Mouse (Mus musculus) heart, postnatal 14 days (tissue): Measurements from ENCODE around the gene Dync1i1. TPM values are rescaled to one million over a fixed set of nuclear protein-coding genes. Genes with fewer than 3 reads are reported as not detected.
"Not testable (repeated sequence)": the region's sequence is repeated elsewhere in the genome, so short reads cannot be mapped to it uniquely, and the experiment has no call there.

Experiments used
- DNase-seq, 2 experiments: peaks; one replicate each; pipeline ENCODE4 v3.0.0; 2021 to 2022
- intact Hi-C: fragments of 180-260 bp; cut with DNase I; formaldehyde crosslinking; loops from one replicate; pipeline ENCODE4 v1.15.1; 2025
- long read RNA-seq, 2 experiments: library from polyadenylated mRNA; stranded (forward); transcript quantifications; one replicate each; pipeline ENCODE4 v2.0.0; 2021
- total RNA-seq, 2 experiments: library from RNA; stranded (reverse); gene quantifications; 2 replicates each; pipeline ENCODE4 v1.2.3; 2021

Gene Dync1i1
- total RNA-seq: under 1 TPM; 0.56 to 0.62 TPM
- long read RNA-seq, experiment 1, partial matches to known transcripts: 1 of 1 reads
- long read RNA-seq, experiment 1, other reads (novel, unspliced or antisense): 0 of 1 reads
- long read RNA-seq, experiment 2, partial matches to known transcripts: 0 of 2 reads
- long read RNA-seq, experiment 2, other reads (novel, unspliced or antisense): 1 of 2 reads

DNA sequence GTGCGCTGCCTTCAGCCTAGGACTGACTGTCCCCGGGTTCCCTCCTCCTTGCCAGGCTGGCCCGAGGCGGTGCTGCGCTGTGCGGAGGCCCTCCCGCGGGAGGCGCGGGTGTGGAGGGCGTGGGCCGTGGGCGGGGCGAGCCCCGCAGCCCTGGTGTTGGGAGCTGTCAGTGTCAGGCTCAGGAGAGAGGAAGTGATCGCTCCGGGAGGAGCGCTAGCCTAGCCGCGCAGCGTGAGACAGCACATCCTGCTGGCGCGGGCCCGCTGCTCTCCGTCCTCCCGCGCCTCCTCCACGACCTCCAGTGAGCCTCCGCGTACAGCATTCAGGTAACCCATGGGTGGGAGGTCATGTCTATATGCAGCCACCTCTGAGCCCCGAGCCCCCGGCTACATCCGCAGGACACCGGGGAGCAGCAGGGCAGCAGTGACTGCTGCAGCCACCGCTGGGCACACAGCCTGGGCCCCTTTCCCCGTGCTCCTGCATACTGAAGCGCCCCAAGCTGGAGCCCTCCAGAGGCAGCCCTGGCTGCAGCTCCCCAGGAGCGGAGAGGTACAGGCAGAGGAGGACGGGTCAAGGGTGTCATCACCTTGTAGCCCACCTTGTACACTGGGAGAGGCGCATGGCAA is at the start of gene Dync1i1:
Gene Dync1i1 (plus strand): TSS at position 29 of the 626 bp plus-strand sequence.
- DNase-seq: peak; percentile 29 to 38
- intact Hi-C loops: no loop called here

DNA sequence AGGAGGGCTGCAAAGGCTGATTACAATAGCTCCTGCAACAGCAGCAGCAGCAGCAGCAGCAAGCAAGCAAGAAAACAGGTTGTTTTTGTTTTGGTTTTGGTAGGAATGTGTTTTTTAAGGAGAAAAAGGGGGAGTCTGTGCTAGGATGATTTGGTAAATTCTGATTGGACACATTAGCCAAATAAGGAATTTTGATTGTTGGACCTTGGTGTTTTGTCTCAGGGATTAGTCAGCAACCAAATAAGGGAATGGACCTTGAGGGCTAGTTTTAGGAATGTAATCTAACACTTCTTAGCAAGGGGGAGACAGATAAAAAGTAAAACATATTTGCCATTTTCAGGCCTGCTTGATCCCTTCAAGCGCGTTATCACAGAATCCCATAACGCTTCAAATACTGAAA is 45.7 kb upstream of the Dync1i1 start:
- no peak for DNase-seq
- intact Hi-C loops: no loop called here

DNA sequence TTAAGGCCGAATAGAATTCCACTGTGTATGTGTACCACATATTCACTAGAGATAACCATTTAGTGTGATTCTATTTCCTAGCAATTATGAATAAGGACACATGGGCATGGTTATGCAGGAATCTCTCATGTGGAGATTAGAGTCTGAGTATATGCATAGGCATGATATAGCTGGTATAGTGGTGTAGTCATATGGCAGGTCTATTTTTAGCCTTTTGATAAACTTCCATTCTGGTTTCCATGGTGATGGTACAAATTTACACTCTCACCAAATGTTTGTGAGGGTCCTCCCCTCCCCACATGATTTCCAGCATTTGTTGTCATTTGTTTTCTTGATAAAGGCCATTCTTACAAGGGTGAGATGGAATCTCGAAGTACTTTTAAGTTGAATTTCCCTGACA is 23.6 kb upstream of the Dync1i1 start:
- intact Hi-C loops: no loop called here
- DNase-seq: no peak

DNA sequence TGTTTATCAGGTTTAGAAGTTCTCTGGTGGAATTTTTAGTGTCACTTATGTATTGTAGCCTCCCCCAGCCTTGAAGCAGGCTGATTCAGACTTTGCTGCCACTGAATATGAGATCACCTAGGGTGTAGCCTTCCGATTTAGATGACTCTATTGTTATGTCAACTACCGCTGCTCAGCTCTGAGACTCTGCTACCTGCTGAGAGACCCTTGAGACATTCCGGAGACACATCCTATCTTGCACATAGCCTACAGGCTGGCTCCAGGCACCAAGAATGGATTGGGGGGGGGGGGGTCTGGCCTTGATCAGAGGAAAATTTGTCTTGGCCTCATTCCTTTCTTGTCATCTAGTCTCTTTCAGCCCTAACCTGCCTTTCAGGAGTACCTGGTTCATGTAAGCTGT is 17.5 kb upstream of the Dync1i1 start:
- intact Hi-C loops, DNase-seq: not testable (repeated sequence)

DNA sequence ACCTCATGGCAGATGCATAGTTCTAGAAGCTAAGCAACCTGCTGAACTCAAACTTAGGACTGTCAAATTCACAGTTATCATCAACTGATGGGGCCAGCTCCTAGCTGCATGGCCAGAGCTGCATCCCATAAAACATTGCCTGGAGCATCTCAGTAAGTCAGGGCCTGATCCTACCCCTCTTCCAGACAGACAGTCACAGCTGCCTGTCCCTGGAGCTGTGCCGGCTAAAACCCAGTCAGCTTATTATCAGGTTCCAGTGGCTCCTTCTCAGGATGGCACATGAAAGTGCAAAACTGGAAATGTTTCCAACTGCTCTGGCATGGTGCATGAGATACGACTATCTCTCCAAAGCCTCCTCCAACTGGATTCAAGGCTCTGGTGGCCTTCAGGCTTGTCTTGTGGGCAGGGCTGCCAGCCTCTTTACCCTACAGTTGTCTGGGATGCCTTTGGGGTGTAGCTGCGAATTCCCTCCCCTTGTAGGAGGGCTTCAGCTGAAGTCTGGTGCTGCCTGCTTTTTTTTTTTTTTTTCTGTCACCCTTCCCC is 15.3 kb upstream of the Dync1i1 start:
- intact Hi-C loops: no loop called here
- DNase-seq: no peak

DNA sequence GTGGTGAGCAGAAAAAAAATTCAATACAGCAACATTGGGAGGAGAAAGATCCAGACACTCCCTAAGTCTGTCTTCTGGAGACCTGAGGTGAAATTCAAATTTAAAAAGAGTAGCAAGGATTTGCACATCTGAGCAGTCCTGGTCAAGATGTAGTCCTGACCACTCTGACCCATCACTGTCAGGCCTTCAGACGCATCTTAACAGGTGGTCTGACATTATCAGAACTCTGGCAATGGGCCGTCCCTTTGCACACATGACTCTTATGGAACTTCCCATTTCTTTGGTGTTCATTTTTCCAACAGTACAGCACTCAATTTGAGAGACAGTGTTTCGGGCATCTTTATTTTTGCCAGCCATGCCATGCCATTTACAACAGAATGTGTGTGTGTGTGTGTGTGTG is 12.8 kb upstream of the Dync1i1 start:
- DNase-seq: no peak
- intact Hi-C loops: no loop called here

DNA sequence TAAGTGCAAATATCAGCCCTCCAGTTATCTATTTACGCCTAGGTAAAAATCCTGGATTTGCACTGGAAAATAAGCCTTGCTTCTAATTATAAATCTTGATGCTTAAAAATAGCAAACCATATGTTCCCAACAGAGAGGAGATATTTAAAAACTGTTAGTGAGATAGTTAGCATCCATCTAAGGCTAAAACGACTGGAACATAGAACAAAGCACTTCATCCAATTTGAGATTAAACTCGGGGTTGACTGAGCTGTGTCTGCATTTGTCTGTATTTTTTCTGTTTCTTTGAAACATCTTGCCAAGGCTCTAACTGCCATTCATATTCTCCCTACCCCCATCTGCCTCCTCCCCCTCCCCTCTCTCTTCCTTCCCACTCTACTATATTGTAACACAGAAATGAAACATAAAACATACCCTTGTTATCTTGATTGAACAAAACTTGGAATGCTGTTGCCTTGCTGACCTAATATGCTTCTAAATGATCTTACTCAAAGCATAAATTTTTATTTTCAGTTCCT is 10.3 kb upstream of the Dync1i1 start:
- DNase-seq: no peak
- intact Hi-C loops: no loop called here

DNA sequence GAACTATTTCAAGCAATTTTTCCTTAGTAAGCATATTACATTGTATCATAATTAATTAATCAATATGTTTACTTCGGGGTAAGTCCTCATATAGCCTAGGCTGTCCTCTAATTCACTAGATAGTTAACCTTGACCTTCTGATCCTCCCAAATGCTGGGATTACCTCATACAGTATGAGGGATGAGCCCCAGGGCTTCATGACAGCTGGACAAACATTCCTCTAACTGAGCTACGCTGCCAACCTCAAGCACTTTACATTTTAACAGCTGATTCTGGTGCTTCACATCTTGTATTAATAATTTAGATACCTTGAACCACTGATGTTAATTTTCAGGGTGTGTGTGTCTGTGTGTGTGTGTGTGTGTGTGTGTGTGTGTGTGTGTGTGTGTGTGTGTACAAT is 6.5 kb upstream of the Dync1i1 start:
- intact Hi-C loops: no loop called here
- DNase-seq: no peak

DNA sequence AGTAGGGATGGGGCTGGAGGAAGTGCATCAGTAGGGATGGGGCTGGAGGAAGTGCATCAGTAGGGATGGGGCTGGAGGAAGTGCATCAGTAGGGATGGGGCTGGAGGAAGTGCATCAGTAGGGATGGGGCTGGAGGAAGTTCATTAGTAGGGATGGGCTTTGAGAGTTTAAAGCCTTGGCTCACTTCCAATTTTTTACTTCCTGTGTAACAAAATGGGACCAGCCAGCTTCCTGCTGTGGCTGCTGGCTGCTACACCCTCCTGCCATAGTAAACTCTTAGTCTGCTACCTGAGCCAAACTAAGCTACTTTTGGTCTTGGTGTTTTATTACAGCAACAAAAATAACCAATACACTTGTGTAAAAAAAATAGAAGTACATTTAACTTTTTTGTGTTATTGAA is 4.7 kb upstream of the Dync1i1 start:
- intact Hi-C loops: not testable (repeated sequence)

DNA sequence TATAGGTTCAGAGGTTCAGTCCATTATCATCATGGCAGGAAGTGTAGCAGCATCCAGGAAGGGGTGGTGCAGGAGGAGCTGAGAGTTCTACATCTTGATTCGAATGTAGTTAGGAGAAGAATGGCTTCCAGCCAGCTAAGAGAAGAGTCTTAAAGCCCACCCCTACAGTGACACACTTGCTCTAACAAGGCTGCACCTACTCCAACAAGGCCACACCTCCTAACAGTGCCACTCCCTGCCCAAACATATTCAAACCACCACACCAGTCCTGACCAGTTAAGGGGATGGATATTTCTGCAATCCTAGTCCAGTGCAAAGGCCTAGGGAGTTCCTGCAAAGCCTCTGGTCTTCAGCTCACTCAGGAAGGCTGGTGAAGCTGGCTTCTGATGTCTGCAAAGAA is 1.5 kb upstream of the Dync1i1 start:
- intact Hi-C loops: no loop called here
- no peak for DNase-seq

More for the DNA sequence above, 4.7 kb upstream of the Dync1i1 start:
- DNase-seq: not testable (repeated sequence)

DNA sequence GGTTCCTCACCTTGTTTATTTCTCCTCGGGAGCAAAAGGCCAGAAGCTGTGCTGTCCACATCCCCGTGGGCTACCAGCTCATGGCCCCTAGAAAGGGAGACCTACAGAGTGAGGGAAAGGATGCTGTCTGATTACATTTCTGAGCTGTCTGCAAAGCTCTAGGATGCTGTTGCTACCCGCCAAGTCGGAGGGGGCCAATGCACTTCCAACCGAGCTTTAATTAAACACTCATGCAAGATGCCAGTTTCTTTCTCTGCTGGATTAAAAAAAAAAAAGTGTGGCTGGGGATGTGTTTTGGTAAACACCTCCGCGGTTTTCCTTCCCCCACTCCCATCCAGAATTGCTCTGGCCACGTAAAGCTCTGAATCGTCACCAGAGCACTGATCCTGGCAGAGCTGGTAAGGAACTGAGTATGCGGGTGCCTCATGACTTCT is 815 bp downstream of the Dync1i1 start:
- intact Hi-C loops: no loop called here
- DNase-seq: no peak

DNA sequence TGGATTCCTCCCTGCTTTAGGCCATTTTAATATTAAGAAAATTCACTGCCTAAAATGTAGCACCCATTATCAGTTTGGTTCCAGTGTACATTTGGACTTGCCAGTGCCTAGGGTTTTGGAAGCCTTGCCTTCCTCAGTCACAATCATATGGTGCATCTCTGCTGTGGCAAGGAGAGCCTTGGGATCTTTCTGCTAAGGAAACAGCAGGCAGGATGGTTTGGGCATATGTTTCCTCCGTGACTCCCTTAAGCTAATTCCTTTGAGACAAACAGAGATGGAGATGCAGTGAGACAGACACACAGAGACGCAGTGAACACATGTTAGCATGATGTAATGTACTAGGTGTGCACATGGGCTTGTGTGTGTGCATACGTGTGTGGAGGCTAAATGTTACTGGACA is 7.8 kb downstream of the Dync1i1 start:
- DNase-seq: no peak
- intact Hi-C loops: no loop called here

DNA sequence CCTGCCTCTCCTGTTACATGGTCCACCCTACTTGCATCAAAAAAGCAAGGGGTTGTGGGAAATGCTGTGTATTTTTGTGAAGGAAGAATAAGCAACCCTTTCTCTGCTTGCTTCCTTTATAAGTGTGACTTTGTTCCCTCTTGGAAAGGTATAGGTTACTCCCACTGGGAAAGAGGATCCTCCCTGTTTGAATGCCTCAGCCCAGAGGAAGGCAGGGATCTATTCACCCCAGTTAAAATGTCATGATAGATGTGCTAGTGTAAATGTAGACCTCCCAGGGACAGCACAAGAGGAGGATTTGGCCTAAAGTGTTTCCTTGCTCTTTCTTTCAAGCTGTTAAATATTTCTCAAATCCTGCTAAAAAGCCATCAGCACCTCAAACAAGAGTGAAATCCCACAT is 9.0 kb downstream of the Dync1i1 start:
- intact Hi-C loops: no loop called here
- no peak for DNase-seq

DNA sequence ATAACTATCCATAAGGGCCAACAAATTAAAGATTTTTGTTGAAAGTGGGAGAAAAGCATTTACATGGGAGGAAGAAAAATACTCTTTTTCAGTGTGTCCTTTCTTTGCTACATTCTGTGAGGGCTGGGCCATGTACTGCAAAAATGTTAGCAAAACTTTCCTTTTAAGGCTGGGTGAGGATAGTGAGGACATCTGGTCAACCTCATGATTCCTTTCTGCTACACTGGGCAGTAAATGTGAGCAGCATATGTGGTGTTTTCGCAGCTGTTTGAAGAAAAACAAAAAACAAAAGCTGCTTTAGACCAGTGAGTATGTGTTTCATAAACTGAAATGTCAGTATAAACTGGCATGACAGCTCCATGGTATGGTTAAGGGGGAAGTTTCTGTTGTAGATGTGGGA is 9.4 kb downstream of the Dync1i1 start:
- DNase-seq: no peak
- intact Hi-C loops: no loop called here

DNA sequence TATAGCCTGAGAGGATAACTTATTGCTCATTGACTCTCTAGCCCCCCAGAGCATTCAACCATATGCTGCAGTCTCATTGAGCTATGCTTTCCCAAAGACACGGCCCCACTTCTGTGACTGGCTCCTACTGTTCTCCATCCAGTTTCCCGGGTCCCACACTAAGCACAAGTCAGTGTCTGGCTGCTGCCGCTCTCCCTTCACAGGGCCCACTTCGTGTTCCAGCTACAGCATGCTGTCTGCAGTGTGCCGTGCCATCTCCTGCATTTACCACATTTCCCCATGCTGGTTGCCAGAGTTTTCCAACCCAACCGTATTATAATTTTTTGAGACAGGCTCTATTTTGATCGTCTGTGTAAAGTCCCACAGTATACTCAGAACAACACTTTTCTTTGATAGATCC is 14.3 kb downstream of the Dync1i1 start:
- intact Hi-C loops: no loop called here
- no peak for DNase-seq

DNA sequence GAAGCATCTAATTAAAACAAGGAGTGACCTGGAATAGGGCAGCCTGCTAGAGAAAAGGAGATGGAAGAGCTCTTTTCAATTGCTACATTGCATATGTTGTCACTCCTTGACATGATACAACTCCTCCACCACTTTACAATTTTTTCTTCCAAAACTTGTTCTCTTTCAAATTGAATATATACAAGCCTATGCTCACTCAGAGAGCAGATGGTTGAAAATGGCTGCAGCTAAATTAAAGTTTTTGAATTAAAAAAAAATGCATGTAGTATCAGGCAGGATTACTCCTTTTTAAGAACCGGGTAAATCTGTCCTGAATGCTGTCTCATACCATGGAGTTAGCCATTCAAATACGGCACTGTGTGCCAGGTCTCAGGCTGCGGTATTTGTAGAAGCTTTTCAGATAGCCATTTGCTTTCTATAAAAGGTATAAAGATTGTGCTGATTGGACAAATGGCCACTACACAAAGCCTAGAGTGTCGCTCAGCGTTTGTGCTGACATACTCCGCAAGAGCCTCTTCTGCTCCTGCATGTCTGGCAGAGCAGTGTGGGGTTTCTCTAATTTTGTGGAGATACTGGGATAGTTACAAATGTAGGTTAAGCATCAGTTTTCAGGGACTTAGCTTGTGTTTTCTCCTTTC is 16.1 kb downstream of the Dync1i1 start:
- intact Hi-C loops: no loop called here
- no peak for DNase-seq

DNA sequence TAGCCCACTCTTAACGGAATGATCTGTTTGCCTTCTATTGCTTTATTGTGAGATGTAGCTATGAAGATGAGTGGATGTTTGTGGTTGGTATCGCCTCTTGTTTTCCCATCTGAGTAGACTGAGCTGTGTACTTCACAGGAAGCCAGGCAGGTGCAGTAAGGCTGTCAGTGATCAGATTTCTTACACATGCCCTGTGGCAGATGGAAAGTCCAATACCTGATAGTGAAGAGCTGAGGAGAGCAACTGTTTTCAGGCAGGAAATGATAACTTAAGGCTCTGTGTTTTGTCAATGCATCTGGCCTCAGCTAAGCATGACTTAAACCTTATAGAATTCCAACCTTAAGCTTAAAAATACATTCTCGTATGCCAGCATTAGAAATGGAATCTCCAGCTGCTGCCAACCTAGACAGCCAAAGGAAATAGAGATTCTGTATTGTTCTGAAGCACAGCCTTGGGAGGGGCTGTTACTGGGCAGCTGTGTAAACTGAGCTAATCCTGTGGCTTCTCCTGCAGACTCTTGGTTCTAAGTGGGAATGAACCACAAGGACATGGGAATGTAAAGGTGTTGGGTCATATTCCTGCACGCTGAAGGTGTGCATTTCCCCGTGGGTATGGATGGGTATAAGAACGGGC is 24.8 kb downstream of the Dync1i1 start:
- intact Hi-C loops: no loop called here
- DNase-seq: no peak

DNA sequence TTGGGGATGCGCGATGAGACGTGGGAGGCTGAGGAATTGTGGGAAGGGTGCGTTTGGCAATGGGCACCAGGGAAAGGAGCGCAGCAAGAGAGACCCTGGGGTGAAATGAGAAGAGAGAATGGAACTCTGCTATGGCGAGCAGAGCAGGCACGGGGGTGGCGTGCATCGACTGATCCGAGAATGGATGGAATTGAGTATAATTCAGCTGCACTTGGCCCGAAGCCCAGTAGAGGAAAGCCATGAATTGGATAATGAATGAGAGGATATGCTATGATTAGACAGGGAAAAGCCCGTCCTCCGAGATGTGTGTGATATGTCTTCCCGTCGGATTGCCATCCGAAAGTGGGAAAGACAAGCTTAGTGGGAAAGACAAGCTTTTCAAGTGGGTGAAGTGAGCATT is 26.7 kb downstream of the Dync1i1 start:
- intact Hi-C loops: no loop called here
- no peak for DNase-seq

DNA sequence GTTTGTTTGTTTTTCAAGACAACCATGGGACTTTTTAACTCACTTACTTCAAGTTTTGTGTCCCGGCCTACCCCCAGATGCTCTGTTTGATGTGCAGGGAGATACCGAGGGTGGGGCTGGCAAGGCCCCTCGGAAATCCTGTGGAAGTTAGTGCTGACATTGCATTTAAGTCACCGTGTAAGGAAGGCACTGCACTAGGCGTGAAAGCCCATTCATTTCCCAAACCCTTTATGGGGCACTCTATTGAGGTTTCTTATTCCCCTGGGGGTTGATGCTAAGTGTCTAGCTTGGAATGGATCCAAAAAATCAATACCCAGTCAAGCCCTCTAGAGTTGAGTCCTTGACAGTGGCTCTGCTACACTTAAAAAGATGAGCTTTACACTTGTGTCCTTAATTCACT is 27.2 kb downstream of the Dync1i1 start:
- intact Hi-C loops: no loop called here
- DNase-seq: no peak

DNA sequence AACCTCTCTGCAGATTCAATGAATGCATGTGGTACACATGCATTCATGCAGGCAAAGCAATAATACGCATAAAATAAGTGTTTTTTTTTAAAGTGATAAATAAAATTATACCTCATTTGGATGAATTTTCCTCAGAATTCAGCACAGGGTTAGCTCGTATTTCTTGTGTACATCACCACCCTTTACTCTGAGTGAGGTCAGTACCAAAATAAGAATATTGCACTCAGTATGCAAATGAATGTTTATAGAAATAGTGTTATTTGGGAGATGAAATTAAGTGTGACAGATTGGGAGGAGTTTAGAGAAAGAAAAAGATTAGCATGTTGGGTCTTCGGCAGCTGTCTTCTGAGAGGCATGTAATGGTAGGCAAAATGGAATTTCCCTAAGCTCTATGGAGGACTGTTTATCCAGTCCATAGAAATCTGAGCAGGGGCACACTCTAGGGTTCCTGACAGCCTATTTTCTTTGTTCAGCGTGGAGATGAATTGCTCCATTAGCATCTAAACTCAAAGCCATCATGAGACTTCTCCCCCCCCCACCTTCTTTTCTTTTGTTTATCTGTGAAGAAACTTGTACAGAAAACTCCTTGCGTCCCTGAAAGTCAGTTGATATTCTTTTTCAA is 31.2 kb downstream of the Dync1i1 start:
- intact Hi-C loops: no loop called here
- DNase-seq: no peak

DNA sequence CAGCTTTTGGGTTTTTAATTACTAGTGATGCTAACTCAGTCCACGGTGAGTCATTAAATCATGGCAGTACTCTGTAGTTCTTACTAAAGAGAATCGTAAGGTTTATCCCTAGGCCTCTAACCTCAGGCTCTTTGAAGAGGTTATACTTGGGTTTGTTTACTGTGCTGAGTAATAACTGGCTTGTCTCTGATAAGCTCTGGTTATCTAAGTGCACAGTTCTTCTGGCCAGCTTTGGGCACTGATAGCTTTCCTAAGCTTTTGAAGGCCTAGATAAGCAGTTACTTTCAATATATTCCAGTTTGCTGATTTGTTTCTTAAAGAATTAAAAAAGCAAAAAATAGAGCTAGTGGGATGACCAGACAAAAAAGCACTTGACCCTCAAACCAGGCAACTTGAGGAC is 37.5 kb downstream of the Dync1i1 start:
- intact Hi-C loops: no loop called here
- no peak for DNase-seq
